Mouse (Mus musculus) gastrocnemius, adult 8-10 months (tissue): ENCODE measurements around the gene Adgrd1. TPM values are rescaled to one million over a fixed set of nuclear protein-coding genes. Genes with fewer than 3 reads are reported as not detected.

Experiments used
- DNase-seq, 2 experiments: peaks; one replicate each; pipeline ENCODE4 v3.0.0; 2022; ENCODE audit warnings: low spot score in 2 of 2
- total RNA-seq, 4 experiments: library from RNA; stranded (reverse); gene quantifications; 2 replicates each; pipeline ENCODE4 v1.2.4; 2022

Adgrd1 gene
- total RNA-seq, 4 experiments from 2014 or later, result 1.7 to 3.8 (median 3.4) TPM

DNA sequence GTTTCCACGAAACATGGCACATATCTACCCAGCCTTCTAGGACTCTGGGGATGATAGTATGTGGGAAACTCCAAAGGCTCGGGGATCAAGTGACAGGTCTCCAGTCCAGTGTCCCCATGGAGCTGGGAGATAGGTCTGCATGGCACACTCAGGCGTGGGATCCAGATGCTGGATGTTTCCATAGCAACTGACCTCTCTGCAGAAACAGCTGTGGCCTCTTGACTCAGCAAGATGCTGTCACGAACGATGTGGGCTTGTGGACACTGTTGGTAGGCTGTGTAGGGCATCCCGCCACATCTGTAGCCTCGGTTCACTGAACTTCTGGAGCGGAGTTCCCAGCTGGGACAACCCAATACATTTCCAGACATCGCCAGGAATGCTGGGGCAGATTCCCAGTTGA, 51.9 kb downstream of the Adgrd1 start:
- DNase-seq, result no peak

- no peak for DNase-seq
Observed at GRCm38 (mm10) chr5:129155023-129155901, 58.7 kb downstream of the Adgrd1 start.

DNA sequence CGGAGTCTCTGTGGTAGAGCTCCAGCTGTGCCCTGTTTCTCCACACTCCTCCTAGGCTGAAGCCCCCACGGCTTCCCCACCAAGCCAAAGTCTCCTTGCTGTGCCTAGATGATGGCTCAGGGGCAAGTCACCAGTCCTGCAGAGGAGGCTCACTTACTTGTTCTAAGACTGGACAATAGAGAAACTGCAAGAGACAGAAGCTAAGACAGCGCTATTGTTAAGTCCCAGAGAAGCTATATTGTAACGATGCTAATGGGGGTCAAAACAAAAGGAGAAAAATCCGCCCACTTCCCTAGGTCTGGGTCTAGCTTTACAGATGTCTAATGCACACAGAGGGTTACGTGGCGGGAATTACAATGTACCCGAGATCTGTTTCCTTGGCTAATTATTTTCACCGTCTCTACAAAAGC, 59.4 kb downstream of the Adgrd1 start:
- DNase-seq, result no peak

GRCm38 (mm10) chr5:129161372-129162051, 65.0 kb downstream of the Adgrd1 start:
- DNase-seq, result no peak

- DNase-seq, result no peak
Observed at GRCm38 (mm10) chr5:129163416-129163815, 66.9 kb downstream of the Adgrd1 start.

DNA sequence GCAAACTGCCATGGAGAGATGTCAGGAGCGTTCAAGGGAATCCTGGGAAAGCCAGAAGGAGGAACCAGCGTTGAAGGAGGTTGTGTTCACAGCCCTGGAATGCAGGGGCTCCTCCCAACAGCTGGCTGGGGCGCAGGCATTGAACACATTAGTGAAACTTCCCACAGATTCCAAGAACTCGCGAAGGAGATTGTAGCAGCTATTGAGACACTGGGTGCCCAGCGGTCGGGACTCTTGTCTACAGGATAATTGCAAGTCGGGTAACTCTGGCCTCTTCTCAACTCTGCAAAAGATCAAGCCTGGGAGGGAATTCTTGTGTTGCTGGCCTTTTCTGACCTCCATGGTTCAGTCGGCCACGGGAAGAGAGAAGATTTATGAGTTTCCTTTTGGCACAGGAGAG, 67.5 kb downstream of the Adgrd1 start:
- DNase-seq, result peak; percentile 24 to 45

DNA sequence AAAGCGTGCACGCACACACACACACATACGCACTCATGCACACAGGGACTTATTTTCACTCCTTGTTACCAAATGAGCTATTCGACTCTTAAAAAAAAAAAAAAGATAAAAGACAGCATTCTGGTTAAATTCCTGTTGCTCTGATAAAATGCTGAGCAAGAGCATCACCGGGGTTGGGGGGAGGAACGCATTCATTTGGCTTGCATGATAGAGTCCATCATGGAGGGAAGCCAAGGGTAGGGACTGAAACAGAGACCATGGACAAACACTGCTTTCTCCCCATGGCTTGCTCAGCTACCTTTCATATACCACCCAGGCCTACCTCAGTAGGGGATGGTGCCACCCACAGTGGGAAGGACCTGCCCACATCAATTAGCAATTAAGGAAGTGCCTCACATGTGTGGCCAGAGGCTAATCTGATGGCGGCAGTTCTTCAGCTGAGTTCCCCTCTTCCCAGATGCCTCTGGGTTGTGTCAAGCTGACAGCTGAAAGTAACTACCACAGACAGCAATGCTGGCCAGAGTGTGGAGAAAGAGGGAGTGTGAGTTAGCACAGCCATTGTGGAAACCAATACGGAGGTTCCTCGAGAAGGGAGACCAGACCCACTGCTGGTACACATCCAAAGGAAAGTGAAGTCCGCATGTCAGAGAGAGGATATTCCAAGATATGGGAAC, 68.5 kb downstream of the Adgrd1 start:
- DNase-seq, result no peak

GRCm38 (mm10) chr5:129165595-129165994, 69.0 kb downstream of the Adgrd1 start:
- no peak for DNase-seq

DNA sequence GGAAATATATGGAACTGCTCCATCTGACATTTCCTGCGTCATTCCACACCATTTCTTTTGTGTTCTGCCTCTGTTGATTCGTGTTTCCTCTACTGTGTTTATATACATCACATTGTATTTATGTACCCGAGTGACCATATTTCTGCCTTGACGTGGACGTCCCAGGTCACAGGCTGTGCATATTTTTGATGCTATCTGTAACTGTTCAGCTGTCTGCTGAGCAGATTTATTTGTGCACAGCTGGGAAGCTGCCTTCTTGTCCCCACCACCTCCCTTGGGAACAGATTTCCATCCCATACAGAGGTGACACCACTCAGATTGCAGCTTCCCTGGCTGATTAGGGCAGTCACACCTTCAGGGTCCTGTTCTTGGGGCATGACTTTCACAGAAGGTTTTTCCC, 72.5 kb downstream of the Adgrd1 start:
- no peak for DNase-seq

- no peak for DNase-seq
Observed at GRCm38 (mm10) chr5:129169567-129169966, 73.0 kb downstream of the Adgrd1 start.

DNA sequence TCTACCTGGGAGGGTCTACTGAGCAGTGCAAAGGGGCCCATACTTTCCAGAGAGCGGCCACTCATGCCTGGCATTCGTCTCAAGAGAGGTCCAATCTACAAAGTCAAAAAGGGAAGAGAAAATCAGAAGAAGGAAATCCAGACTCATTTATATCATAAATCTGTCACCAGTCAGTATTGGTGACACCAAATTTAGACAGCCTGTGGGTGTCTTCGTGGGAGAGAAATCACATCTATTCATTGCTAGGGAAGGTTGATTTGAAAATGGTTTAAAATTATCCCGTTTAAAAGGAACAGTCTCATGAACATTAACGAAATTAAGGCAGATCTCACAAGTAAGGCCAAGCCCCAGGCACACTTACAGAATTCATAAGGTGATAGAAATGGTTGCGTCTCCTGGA, 76.0 kb downstream of the Adgrd1 start:
- no peak for DNase-seq

GRCm38 (mm10) chr5:129175925-129176324, 79.4 kb downstream of the Adgrd1 start:
- DNase-seq, result no peak

DNA sequence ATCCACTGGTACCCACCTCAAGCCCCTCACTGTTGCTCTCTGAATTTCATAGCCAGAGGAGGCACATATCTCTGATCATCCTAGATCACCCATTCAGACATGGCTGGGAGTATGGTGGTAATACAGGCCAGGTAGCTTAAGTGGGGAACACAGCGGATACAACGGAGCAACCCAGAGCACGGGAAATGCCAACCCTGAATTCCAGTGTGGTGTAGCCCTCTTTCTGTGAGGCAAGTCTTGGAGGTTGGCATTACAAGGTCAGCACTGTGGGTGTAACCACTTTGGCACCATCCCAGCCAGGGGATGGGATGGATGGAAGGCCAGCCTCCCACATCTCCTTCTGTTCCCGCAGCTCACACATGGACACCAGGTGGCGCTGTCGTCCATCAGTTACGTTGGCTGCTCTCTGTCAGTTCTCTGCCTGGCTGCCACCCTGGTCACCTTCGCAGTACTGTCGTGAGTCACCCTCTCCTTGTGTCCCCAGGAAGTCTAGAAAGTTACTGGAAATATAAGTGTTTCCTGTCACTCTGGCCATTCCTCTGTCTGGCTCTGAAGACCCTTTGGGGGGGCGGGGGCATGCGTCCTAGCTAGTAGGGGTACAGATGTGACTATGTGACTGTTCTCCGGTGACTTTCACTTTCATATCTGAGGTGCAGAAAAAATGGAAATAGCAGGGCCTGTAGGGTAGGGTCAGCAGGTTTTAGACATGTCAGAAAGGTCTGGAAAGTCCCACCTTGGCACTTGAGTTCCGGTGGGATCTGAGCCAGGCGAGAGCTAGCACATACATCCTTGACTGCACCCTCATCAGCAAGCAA, 81.4 kb downstream of the Adgrd1 start:
- peak; percentile 57 to 64 for DNase-seq

GRCm38 (mm10) chr5:129179356-129179755, 82.8 kb downstream of the Adgrd1 start:
- DNase-seq, result no peak

- DNase-seq, result no peak
Observed at GRCm38 (mm10) chr5:129179995-129180714, 83.6 kb downstream of the Adgrd1 start.

DNA sequence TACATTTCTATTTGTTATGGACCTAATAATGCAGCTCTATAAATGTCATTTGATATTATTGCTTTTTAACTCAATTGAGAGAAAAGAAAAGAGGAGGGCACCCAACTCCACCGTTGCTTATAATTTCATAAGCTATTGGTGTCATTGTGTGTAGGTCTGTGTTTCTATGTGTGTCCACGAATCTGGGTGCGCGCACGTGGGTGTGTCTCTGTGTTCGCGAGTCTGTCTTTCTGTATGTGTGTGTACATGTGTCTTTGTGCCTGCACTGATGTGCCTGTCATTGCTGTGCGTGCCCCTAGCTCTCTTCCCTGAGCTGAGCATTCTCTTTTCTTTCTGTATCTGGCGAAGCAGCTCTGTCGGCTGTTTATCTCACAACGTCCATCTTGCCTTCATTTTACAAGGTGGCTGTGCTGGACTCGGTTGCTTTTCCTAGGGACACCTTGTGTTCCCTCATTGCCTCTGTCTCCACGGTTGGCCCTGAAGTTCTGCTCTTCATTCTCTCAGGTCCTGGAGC, 84.2 kb downstream of the Adgrd1 start:
- DNase-seq, result no peak

DNA sequence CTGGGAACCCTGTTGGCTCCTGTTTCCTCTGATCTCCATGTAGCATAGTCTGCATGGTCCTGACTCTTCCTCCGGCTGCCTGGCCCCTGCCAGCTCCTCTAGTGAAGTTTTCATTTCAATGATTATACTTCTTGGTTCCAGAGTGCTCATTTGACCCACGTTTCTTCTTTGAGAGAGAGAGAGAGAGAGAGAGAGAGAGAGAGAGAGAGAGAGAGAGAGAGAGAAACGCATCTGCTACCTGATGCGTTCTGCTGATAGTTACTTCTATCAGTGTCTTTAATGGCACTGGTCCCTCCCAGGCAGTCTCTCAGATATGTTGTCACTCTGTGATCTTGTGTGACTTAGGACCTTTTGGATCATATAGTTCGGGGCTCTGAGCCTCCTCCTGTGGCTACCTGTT, 84.9 kb downstream of the Adgrd1 start:
- DNase-seq, result no peak

DNA sequence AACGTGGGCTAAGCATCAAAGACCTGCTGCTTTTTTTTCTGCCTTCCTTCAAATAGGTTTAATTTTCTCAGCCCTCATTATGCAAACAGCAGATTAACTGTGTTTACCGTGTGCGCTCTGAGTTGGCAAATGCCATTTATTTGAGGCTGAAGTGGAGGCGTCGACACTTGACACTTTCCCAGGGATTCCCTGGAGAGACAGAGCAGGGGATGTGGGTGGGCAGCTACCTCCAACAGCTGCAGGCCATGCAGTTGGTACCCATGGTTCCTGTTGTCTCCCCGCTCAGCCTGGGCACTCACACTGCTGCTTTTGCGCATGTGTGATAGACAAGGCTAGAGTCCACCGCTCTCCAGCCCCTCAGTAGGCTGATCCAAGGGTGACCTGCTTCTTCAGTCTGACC, 86.0 kb downstream of the Adgrd1 start:
- DNase-seq, result no peak

DNA sequence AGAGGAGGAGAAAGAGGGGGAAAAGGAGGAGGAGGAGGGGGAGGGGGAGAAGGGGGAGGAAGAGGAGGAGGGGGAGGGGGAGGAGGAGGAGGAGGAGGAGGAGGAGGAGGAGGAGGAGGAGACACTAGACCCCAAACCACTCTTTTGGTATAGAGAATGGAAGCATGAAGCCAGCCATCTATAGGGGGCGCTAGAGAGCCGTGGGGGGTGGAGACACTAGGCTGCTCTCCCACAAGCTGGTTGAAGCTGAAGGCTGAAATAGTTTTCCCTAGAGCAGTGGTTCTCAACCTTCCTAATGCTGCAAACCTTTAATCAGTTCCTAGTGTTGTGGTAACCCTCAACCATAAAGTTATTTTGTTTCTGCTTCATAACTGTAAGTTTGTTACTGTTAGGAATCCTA, 89.7 kb downstream of the Adgrd1 start:
- DNase-seq, result no peak

- DNase-seq, result no peak
Observed at GRCm38 (mm10) chr5:129186926-129187325, 90.4 kb downstream of the Adgrd1 start.
